Mouse (Mus musculus): Measurements from ENCODE around the gene Doc2g.

Gene Doc2g

GRCm38 (mm10) chr19:3990804-3991203, 12.3 kb upstream of the Doc2g start:
- no peak for ATAC-seq (ENCODE audit: low TSS enrichment)

- no peak for ATAC-seq (ENCODE audit: low TSS enrichment)
These were observed 11.6 kb upstream of the Doc2g start for GRCm38 (mm10) chr19:3991562-3991961.

GRCm38 (mm10) chr19:3991966-3992365, 11.1 kb upstream of the Doc2g start:
- ATAC-seq (ENCODE audit: low TSS enrichment), result no peak

- ATAC-seq (ENCODE audit: low TSS enrichment), result no peak
These were observed 10.7 kb upstream of the Doc2g start, which contains the start of gene Tbx10 for GRCm38 (mm10) chr19:3992416-3992815. Gene Tbx10 (plus strand): TSS chr19:3992752.

GRCm38 (mm10) chr19:3994932-3995331, 8.2 kb upstream of the Doc2g start:
- ATAC-seq (ENCODE audit: low TSS enrichment), result no peak

GRCm38 (mm10) chr19:3995505-3995904, 7.6 kb upstream of the Doc2g start:
- ATAC-seq (ENCODE audit: low TSS enrichment), result no peak

- no peak for ATAC-seq (ENCODE audit: low TSS enrichment)
These were observed 7.0 kb upstream of the Doc2g start for GRCm38 (mm10) chr19:3996106-3996505.

- ATAC-seq (ENCODE audit: low TSS enrichment), result no peak
These were observed 6.4 kb upstream of the Doc2g start for GRCm38 (mm10) chr19:3996747-3997146.

GRCm38 (mm10) chr19:3997231-3997630, 5.9 kb upstream of the Doc2g start:
- ATAC-seq (ENCODE audit: low TSS enrichment), result no peak

GRCm38 (mm10) chr19:3998335-3998734, 4.8 kb upstream of the Doc2g start:
- no peak for ATAC-seq (ENCODE audit: low TSS enrichment)

- ATAC-seq (ENCODE audit: low TSS enrichment), result no peak
These were observed 3.9 kb upstream of the Doc2g start for GRCm38 (mm10) chr19:3999121-3999730.

- ATAC-seq (ENCODE audit: low TSS enrichment), result peak; percentile 92
These were observed 2.8 kb upstream of the Doc2g start, which contains the start of the genes Nudt8 and Gm49405 for GRCm38 (mm10) chr19:4000119-4000900. Gene Nudt8 (plus strand): TSS chr19:4000580. Gene Gm49405 (plus strand): TSS chr19:4000626.

GRCm38 (mm10) chr19:4000949-4001525, 2.1 kb upstream of the Doc2g start:
- ATAC-seq (ENCODE audit: low TSS enrichment), result peak; percentile 7; the same call in 1 of the 2 replicates

GRCm38 (mm10) chr19:4001752-4002151, 1.4 kb upstream of the Doc2g start:
- ATAC-seq (ENCODE audit: low TSS enrichment), result no peak

GRCm38 (mm10) chr19:4003641-4004040, 528 bp downstream of the Doc2g start:
- ATAC-seq (ENCODE audit: low TSS enrichment), result no peak

- no peak for ATAC-seq (ENCODE audit: low TSS enrichment)
These were observed 1.2 kb downstream of the Doc2g start for GRCm38 (mm10) chr19:4004331-4004730.

- ATAC-seq (ENCODE audit: low TSS enrichment), result no peak
These were observed 2.0 kb downstream of the Doc2g start for GRCm38 (mm10) chr19:4005091-4005490.

GRCm38 (mm10) chr19:4005971-4006370, 2.9 kb downstream of the Doc2g start:
- no peak for ATAC-seq (ENCODE audit: low TSS enrichment)

- no peak for ATAC-seq (ENCODE audit: low TSS enrichment)
These were observed 8.0 kb downstream of the Doc2g start for GRCm38 (mm10) chr19:4011086-4011485.

- ATAC-seq (ENCODE audit: low TSS enrichment), result peak; percentile 99
These were observed 9.4 kb downstream of the Doc2g start, which contains the start of gene Ndufv1 for GRCm38 (mm10) chr19:4012432-4013022. Gene Ndufv1 (minus strand): TSS chr19:4012806.

- ATAC-seq (ENCODE audit: low TSS enrichment), result peak; percentile 13; the same call in 1 of the 2 replicates
These were observed 10.0 kb downstream of the Doc2g start for GRCm38 (mm10) chr19:4013066-4013465.

GRCm38 (mm10) chr19:4014802-4015201, 11.7 kb downstream of the Doc2g start:
- no peak for ATAC-seq (ENCODE audit: low TSS enrichment)

Data from frontal cortex, adult (tissue).